Mouse (Mus musculus): Measurements from ENCODE around the gene D6Ertd527e. TPM values are rescaled to one million over a fixed set of nuclear protein-coding genes. Genes with fewer than 3 reads are reported as not detected.

D6Ertd527e gene
- total RNA-seq, 4 experiments from 2014 or later = 0.41 TPM; not detected in 3

DNA sequence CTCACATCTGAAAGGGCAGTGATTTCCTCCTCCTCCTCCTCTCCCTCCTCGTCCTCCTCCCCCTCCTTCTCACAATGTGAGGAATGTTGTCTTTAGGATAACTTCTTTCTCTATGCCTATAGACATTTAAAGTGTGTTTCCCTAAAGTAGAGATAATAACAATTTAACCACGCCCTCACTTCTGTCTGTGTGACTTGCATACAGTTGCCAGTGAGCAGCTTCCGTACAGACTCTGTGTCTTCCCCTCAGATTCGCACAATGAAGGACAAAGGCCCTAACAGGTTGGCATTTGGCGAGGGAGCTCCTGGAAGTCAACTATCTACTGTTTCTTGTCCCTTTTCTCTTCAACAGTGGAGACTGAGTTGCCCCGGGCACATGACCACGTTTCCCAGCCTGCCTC lies 45.9 kb downstream of the D6Ertd527e start:
- DNase-seq (ENCODE audit: low spot score in 2 of 2) = no peak

DNA sequence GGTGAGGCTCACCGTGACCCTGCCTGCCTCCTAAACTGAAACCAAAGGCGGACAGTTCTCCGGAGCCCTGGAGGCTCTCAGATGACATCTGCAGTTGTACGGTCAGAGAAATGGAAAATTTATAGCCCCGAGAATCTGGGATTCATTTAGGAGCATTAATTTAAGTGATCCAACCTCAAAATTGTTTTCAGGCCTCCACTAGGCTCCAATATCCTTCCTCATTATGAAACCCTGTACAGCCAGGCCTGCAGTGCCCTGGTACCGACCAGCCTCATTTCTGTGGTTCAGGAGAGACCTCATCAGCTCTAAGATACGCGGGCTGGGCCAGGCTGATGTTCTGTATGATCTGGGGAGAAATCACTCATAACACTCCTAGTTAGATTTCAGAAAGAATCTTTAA lies 46.9 kb downstream of the D6Ertd527e start:
- no peak for DNase-seq (ENCODE audit: low spot score in 2 of 2)

DNA sequence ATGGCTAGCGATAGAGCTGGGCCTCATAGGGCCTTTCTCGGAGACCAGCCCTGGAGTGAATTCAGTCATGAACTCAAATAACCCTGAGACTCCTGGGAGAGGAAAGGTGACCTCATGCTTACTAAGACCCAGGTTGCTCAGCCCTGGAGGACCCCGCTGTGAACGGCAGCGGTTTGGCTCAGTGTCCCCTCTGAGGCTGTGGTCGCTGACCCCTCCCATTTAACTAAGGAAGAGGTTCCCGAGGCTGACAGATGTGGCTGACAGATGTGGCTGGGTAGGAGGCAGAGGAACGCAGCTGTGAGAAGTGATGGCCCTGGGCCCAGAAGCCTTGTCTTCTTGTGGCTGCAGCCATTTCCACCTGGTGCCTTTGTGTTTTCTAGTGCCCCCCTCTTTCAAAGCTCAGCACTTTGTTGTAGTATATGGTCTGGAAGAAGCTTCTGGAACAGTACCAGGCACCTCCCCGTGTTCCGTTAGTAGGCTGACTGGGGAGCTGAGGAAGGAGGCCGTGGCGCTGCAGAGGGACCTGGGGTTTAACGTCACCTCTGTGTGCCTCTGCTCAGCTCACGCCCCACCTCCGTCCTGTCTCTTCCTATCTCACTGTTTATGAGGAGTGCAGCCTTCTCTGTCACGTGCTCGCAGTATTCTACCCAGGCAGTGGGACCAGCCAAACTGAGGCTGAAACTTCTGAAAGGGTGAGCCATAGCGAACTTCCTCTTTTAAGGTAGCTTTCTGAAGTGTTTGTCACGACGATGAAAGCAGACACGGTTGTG lies 48.1 kb downstream of the D6Ertd527e start:
- no peak for DNase-seq (ENCODE audit: low spot score in 2 of 2)

DNA sequence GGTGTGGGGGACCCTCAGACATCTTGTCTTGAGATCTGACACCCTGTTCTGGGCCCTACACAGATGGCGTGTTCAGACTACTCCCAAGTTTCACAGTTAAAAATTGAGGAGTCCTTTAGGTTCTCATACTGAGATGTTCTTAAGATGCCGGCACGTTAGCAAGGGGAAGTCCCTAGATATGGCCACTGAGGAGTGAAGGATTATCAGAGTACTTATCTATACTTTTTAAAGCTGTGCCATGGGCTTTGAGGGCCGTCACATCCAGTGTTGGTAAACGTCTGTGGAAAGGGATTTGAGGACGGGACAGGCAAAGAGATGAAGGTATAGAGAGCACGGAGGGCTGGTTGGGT lies 48.7 kb downstream of the D6Ertd527e start:
- no peak for DNase-seq (ENCODE audit: low spot score in 2 of 2)

DNA sequence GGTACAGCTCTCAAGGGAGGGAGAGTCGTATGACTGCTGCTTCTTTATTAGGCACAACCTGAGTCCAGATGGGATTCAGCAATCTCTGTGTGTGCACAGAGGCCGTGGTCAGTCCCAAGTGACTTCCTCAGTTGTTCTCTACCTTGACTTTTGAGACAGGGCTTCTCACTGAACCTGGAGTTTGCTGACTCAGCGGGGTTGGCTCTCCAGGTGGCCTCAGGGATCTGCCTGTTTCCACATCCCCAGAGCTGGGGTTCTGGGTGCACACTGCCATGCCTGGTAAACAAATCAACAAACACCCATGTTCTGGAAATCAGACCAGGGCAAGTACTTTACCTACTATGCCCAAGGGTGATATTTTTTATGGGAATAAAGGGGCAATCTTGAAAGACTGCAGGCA lies 49.3 kb downstream of the D6Ertd527e start:
- no peak for DNase-seq (ENCODE audit: low spot score in 2 of 2)

DNA sequence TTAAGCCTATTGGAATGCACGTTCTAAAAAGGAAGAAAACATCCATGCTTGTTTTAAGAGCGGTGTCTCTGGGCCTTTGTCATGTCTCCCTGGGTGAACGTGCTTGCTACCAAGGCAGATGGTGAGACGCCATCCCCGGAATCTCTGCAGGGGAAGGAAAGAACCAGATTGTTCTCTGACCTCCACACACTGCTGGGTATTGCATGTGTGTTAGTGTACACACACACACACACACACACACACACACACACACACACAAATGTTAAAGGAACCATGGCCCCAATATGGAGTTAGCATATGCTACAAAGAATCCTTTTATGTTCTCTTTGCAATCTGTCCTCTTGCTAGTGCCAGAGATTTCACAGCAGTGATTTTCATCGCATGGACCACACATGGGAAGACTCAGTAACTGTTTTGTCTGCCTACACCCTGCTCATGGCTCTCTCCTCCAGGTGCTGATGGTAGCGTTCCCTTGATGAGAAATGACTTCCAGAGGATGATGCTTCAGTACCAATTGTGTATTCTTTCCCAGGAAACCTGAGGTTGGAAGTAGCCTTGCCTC lies 53.6 kb downstream of the D6Ertd527e start:
- no peak for DNase-seq (ENCODE audit: low spot score in 2 of 2)

DNA sequence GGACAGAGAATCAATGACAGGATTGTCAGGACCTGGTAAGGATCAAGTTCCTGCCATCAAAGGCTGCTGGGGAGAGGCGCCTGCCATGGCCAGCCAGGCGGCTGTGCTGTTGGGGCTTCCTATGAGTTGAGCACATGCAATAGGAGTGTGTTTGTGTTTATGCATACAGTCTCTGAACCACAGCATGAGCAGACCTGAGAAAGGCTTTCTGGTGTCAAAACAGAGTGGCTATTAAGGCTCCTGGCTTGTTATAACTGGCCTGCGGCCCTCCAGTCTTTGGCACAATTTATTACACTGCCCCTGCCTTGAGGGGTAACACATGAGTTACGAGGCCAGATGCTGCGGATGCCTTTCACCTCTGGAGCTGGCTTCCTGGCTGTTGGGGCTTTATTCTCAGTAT lies 55.6 kb downstream of the D6Ertd527e start:
- no peak for DNase-seq (ENCODE audit: low spot score in 2 of 2)

DNA sequence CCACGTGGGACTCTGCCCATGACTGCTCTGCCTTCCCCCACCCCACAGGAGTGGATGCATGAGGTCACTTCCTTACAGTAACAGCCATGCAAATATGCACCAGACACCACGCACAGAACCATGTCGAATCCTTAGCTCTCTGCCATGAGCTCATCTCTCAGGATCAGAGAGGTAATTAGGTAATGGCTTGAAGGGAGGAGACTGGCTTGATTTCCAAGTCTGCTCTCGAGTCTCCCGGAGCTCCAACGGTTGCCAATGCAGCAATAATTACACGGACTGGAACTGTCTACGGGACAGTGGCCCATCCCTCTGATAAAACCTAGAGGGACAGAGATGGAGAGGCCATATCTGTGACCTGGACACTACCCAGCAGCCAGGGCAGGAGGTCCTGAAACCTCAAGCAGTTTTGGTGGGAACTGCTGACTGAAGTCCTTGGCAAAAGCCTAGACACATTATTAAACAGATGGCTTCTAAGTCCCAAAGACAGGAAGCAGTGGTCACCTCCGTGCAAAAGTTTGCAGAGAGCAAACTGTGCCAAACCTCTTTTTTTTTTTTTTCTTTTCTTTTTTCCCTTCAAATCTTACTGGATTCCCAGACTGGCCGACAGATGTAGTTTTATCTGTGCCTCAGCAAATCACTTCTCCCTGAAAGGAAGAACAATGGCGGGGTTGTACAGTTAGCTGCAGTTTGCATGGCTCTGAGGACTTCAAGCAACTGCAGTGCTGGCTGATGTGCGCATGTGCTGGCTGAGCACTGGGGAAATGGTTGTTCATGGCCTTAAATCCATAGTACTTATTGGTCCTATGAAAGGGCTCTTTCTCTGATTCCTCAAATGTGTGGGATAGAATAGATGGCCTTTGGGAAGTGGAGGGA lies 57.1 kb downstream of the D6Ertd527e start:
- DNase-seq (ENCODE audit: low spot score in 2 of 2) = no peak

Other genes starting within 250 kb of the D6Ertd527e start
- 10 to 100 TPM; 59.1 to 74.9 (median 67.6) TPM for gene Nfu1, start 95.5 kb upstream of the D6Ertd527e start, total RNA-seq (2022)
- gene Gfpt1, start 61.9 kb upstream of the D6Ertd527e start, total RNA-seq (2022) = 10 to 100 TPM; 45.1 to 59.7 (median 50.4) TPM
- 10 to 100 TPM; 15.7 to 18.7 (median 16.2) TPM for gene Antxr1, start 231.1 kb downstream of the D6Ertd527e start, total RNA-seq (2022)
- gene Gkn1, start 246.2 kb downstream of the D6Ertd527e start, total RNA-seq (2022) = under 1 TPM in 1 of 4 experiments, not detected in 3; 0.30 TPM

Data from left cerebral cortex, adult 8-10 months (tissue).